Mouse (Mus musculus): ENCODE results near the gene Capn2. TPM values are rescaled to one million over a fixed set of nuclear protein-coding genes. Genes with fewer than 3 reads are reported as not detected.

Gene Capn2
- total and polyA plus RNA-seq, 2 experiments from 2014 or later: 67.5 to 76.3 TPM

GRCm38 (mm10) chr1:182444116-182444515, 73.3 kb downstream of the Capn2 start:
- DNase-seq (no peak), ATAC-seq (no peak)
- 80% methylated on average over 2 of the region's 2 CpGs for WGBS
- H3K4me1 ChIP-seq (ENCODE audit: insufficient read depth): no peaks in the 10 kb centered on the region
- H3K36me3 ChIP-seq (ENCODE audit: insufficient read depth): peaks cover 65% of the 10 kb centered on the region
- H3K4me3 ChIP-seq (ENCODE audit: low read depth, low read length): no peak overlapping the region
- TF ChIP-seq CTCF (IDR thresholded peaks at IDR 0.05; ENCODE audit: low read depth): no peak
- H3K27ac ChIP-seq (ENCODE audit: low read depth, low read length): no peak overlapping the region
- H3K9ac ChIP-seq: no peak overlapping the region
- no peak overlapping the region for H3K4me2 ChIP-seq (ENCODE audit: low read depth)
- no peaks in the 10 kb centered on the region for H3K9me3 ChIP-seq (ENCODE audit: low read length)
- H3K27me3 ChIP-seq (ENCODE audit: insufficient read depth, low read length): no peaks in the 10 kb centered on the region

- H3K4me1 ChIP-seq (ENCODE audit: insufficient read depth): no peaks in the 10 kb centered on the region
- no peak for ATAC-seq
- no peak overlapping the region for H3K27ac ChIP-seq (ENCODE audit: low read depth, low read length)
- DNase-seq: no peak
- peaks cover 63% of the 10 kb centered on the region for H3K36me3 ChIP-seq (ENCODE audit: insufficient read depth)
- no peaks in the 10 kb centered on the region for H3K9me3 ChIP-seq (ENCODE audit: low read length)
- H3K4me2 ChIP-seq (ENCODE audit: low read depth): no peak overlapping the region
- no peak for TF ChIP-seq CTCF (IDR thresholded peaks at IDR 0.05; ENCODE audit: low read depth)
- H3K4me3 ChIP-seq (ENCODE audit: low read depth, low read length): no peak overlapping the region
- 83% methylated on average over 18 of the region's 18 CpGs for WGBS
- H3K9ac ChIP-seq: no peak overlapping the region
- H3K27me3 ChIP-seq (ENCODE audit: insufficient read depth, low read length): no peaks in the 10 kb centered on the region
Observed at GRCm38 (mm10) chr1:182441791-182442473, 75.5 kb downstream of the Capn2 start.

GRCm38 (mm10) chr1:182439546-182440222, 77.7 kb downstream of the Capn2 start:
- Histone ChIP-seq H3K9me3 (ENCODE audit: low read length) (no peaks in the 10 kb centered on the region), H3K4me3 (ENCODE audit: low read depth, low read length) (no peak overlapping the region), H3K4me1 (ENCODE audit: insufficient read depth) (no peaks in the 10 kb centered on the region), H3K9ac (no peak overlapping the region; the same call in 1 of the 2 replicates), H3K36me3 (ENCODE audit: insufficient read depth) (peaks cover 52% of the 10 kb centered on the region), H3K4me2 (ENCODE audit: low read depth) (no peak overlapping the region), H3K27ac (ENCODE audit: low read depth, low read length) (no peak overlapping the region), H3K27me3 (ENCODE audit: insufficient read depth, low read length) (no peaks in the 10 kb centered on the region)
- ATAC-seq: no peak
- no peak for DNase-seq
- no peak for TF ChIP-seq CTCF (IDR thresholded peaks at IDR 0.05; ENCODE audit: low read depth)
- WGBS: 76% methylated on average over 5 of the region's 5 CpGs

GRCm38 (mm10) chr1:182436746-182437145, 80.7 kb downstream of the Capn2 start:
- no peak for DNase-seq

GRCm38 (mm10) chr1:182432059-182432458, 85.3 kb downstream of the Capn2 start:
- WGBS: 92% methylated on average over 3 of the region's 3 CpGs
- ATAC-seq (no peak), DNase-seq (no peak)
- no peak for TF ChIP-seq CTCF (IDR thresholded peaks at IDR 0.05; ENCODE audit: low read depth)
- H3K4me1 ChIP-seq (ENCODE audit: insufficient read depth): no peaks in the 10 kb centered on the region
- H3K4me2 ChIP-seq (ENCODE audit: low read depth): no peak overlapping the region
- H3K27ac ChIP-seq (ENCODE audit: low read depth, low read length): no peak overlapping the region
- H3K9me3 ChIP-seq (ENCODE audit: low read length): no peaks in the 10 kb centered on the region
- H3K27me3 ChIP-seq (ENCODE audit: insufficient read depth, low read length): no peaks in the 10 kb centered on the region
- H3K36me3 ChIP-seq (ENCODE audit: insufficient read depth): peaks cover 26% of the 10 kb centered on the region
- no peak overlapping the region for H3K4me3 ChIP-seq (ENCODE audit: low read depth, low read length)
- no peak overlapping the region for H3K9ac ChIP-seq

More at GRCm38 (mm10) chr1:182436746-182437145, 80.7 kb downstream of the Capn2 start:
- no peak overlapping the region for H3K27ac ChIP-seq (ENCODE audit: low read depth, low read length)
- H3K9ac ChIP-seq: no peak overlapping the region
- H3K4me3 ChIP-seq (ENCODE audit: low read depth, low read length): no peak overlapping the region
- no peaks in the 10 kb centered on the region for H3K27me3 ChIP-seq (ENCODE audit: insufficient read depth, low read length)
- no peak for ATAC-seq
- no peak overlapping the region for H3K4me2 ChIP-seq (ENCODE audit: low read depth)
- no peaks in the 10 kb centered on the region for H3K9me3 ChIP-seq (ENCODE audit: low read length)
- no peaks in the 10 kb centered on the region for H3K4me1 ChIP-seq (ENCODE audit: insufficient read depth)
- TF ChIP-seq CTCF (IDR thresholded peaks at IDR 0.05; ENCODE audit: low read depth): no peak
- peaks cover 40% of the 10 kb centered on the region for H3K36me3 ChIP-seq (ENCODE audit: insufficient read depth)
- WGBS: 70% methylated on average over 5 of the region's 5 CpGs

GRCm38 (mm10) chr1:182430676-182431075, 86.7 kb downstream of the Capn2 start:
- ATAC-seq (no peak), DNase-seq (no peak)
- 98% methylated on average over 2 of the region's 2 CpGs for WGBS
- Histone ChIP-seq H3K27me3 (ENCODE audit: insufficient read depth, low read length) (no peaks in the 10 kb centered on the region), H3K36me3 (ENCODE audit: insufficient read depth) (peaks cover 21% of the 10 kb centered on the region), H3K9ac (no peak overlapping the region), H3K4me2 (ENCODE audit: low read depth) (no peak overlapping the region), H3K4me1 (ENCODE audit: insufficient read depth) (no peaks in the 10 kb centered on the region), H3K9me3 (ENCODE audit: low read length) (no peaks in the 10 kb centered on the region), H3K27ac (ENCODE audit: low read depth, low read length) (no peak overlapping the region), H3K4me3 (ENCODE audit: low read depth, low read length) (no peak overlapping the region)
- no peak for TF ChIP-seq CTCF (IDR thresholded peaks at IDR 0.05; ENCODE audit: low read depth)

- peaks cover 16% of the 10 kb centered on the region for H3K36me3 ChIP-seq (ENCODE audit: insufficient read depth)
- no peak for ATAC-seq
- H3K9me3 ChIP-seq (ENCODE audit: low read length): no peaks in the 10 kb centered on the region
- no peak for TF ChIP-seq CTCF (IDR thresholded peaks at IDR 0.05; ENCODE audit: low read depth)
- no peak overlapping the region for H3K4me3 ChIP-seq (ENCODE audit: low read depth, low read length)
- DNase-seq: no peak
- no peak overlapping the region for H3K27ac ChIP-seq (ENCODE audit: low read depth, low read length)
- H3K27me3 ChIP-seq (ENCODE audit: insufficient read depth, low read length): no peaks in the 10 kb centered on the region
- no peaks in the 10 kb centered on the region; the same call in 1 of the 2 replicates for H3K4me1 ChIP-seq (ENCODE audit: insufficient read depth)
- no peak overlapping the region for H3K9ac ChIP-seq
- no peak overlapping the region for H3K4me2 ChIP-seq (ENCODE audit: low read depth)
- 75% methylated on average over 3 of the region's 3 CpGs for WGBS
Observed at GRCm38 (mm10) chr1:182429826-182430225, 87.6 kb downstream of the Capn2 start.
